Mouse (Mus musculus) effector memory CD4-positive, alpha-beta T cell, adult 7 months (primary cell): ENCODE results near the gene Ada. TPM values are rescaled to one million over a fixed set of nuclear protein-coding genes. Genes with fewer than 3 reads are reported as not detected.

Experiments
- polyA plus RNA-seq: library from polyadenylated mRNA; unstranded; fragments of 100-300 nt; shearing (Covaris generic); gene quantifications from one replicate; pipeline ENCODE4 v1.2.1, GENCODE M21; 2017

Ada gene
- polyA plus RNA-seq, result 2.4 TPM

DNA sequence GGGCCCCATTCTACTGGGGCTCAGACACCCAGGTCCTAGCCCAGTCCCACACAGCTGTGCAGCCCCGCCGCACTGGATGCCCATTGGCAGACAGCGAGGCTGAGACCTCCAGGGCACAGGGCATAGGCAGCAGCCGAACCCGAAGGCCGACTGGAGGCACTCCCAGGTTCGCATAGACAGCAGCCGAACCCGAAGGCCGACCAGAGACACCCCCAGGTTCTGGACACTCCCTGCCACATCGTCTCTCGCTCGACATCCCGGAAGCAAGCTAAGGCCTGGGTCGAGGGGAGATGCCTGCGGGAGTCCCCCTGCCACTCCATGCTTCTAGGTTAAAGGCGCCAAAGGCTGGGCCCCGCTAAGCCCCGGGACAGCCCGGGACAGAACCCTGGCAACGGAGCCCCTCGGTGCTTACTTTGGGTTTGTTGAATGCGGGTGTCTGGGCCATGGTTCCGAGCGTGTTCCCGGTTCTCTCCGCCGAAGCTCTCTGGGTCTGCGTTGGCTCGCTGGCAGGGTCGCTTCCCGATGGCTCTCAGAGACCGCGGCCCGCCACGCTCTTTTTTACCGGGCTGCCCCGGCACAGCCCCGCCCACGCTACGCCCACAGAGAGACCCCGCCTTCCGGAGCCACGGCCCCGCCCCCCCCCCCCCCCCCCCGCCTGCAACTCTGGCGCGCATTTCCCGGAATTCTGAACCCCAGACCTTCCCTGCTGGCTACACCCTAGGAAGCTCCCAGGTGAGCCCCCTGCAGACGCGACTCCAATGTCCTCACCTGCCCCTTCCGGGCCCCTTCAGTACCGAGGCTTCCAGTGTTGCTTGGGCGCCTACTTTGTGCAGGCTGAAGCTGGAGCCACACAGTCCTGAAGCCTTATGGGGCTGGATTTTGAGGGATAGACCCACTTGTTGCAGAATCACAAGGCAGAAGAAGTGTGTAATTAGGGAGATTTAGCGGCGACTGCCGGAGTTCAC is at the start of gene Ada:
TSS of gene Ada (minus strand) at position 593 of the 965 bp plus-strand sequence.

Other genes with a start within 250 kb of the Ada start
- not detected for gene Hnf4a, start 243.4 kb downstream of the Ada start, polyA plus RNA-seq
- 45.5 TPM for gene Ttpal, start 147.9 kb downstream of the Ada start, polyA plus RNA-seq
- 541 TPM for gene Serinc3, start 105.1 kb downstream of the Ada start, polyA plus RNA-seq
- gene Pkig, start 91.9 kb downstream of the Ada start, polyA plus RNA-seq, result 2.9 TPM
- 0.22 TPM for gene Ccn5, start 70.6 kb upstream of the Ada start, polyA plus RNA-seq
- not detected for gene Kcnk15, start 103.4 kb upstream of the Ada start, polyA plus RNA-seq
- gene Rims4, start 168.4 kb upstream of the Ada start, polyA plus RNA-seq, result not detected
- 125 TPM for gene Ywhab, start 244.7 kb upstream of the Ada start, polyA plus RNA-seq